Mouse (Mus musculus) kidney, postnatal 0 days (tissue): Measurements from ENCODE around the gene Hspa2. TPM values are rescaled to one million over a fixed set of nuclear protein-coding genes. Genes with fewer than 3 reads are reported as not detected.

Source experiments
- ATAC-seq: fragments of 200-750 bp; cut with Nextera tagmentation; replicated peaks from 2 replicates; pipeline ENCODE4 v1.8.0; 2017; ENCODE audit warnings: low read depth, moderate number of reproducible peaks, moderate TSS enrichment, moderate library complexity; ENCODE audit not compliant: low FRiP score
- DNase-seq: peaks from one replicate; pipeline ENCODE4 v3.0.0-alpha.2; 2016; ENCODE audit warnings: low spot score
- H3K27ac ChIP-seq: fragments of 300-500 bp; sonication (generic); 2 replicates; pipeline ENCODE4 v1.5.1; 2014; ENCODE audit warnings: mild to moderate bottlenecking
- H3K27me3 ChIP-seq: fragments of 300-500 bp; sonication (generic); 2 replicates; pipeline ENCODE4 v1.6.1; 2014; ENCODE audit warnings: low read length, mixed read lengths; ENCODE audit not compliant: insufficient read depth
- H3K36me3 ChIP-seq: fragments of 300-500 bp; sonication (generic); 2 replicates; pipeline ENCODE4 v1.6.1; 2014; ENCODE audit warnings: low read length, mixed read lengths; ENCODE audit not compliant: insufficient read depth
- H3K4me1 ChIP-seq: fragments of 300-500 bp; sonication (generic); replicated peaks from 2 replicates; pipeline ENCODE4 v1.6.1; 2014; ENCODE audit warnings: antibody characterized with exemption, low read length, mixed read lengths; ENCODE audit not compliant: insufficient read depth
- H3K4me2 ChIP-seq: fragments of 300-500 bp; sonication (generic); 2 replicates; pipeline ENCODE4 v1.6.1; 2014; ENCODE audit warnings: mild to moderate bottlenecking, low read length, moderate library complexity, mixed read lengths
- H3K4me3 ChIP-seq: fragments of 300-500 bp; sonication (generic); replicated peaks from 2 replicates; pipeline ENCODE4 v1.5.1; 2014; ENCODE audit warnings: low read depth, low read length
- H3K9ac ChIP-seq: fragments of 300-500 bp; sonication (generic); 2 replicates; pipeline ENCODE4 v1.6.1; 2014; ENCODE audit warnings: low read depth, low read length
- H3K9me3 ChIP-seq: fragments of 300-500 bp; sonication (generic); replicated peaks from 2 replicates; pipeline ENCODE4 v1.6.1; 2016; ENCODE audit warnings: low read length, inconsistent platforms, mixed read lengths
- CTCF ChIP-seq: IDR thresholded peaks from 2 replicates; pipeline ENCODE4 v1.5.1; 2016; ENCODE audit warnings: antibody characterized with exemption, low read depth, mild to moderate bottlenecking, moderate library complexity
- WGBS: fragments of 180-500 bp; shearing (Covaris S2); extraction: QIAGEN DNeasy Blood & Tissue Kit; methylation state at CpG from one replicate; pipeline ENCODE4 v1.1.7; 2014; 5-methylcytosine and 5-hydroxymethylcytosine counted together
- polyA plus RNA-seq: library from polyadenylated mRNA; unstranded; fragments of >200 nt; fragmentation: Nextera tagmentation; extraction: Ambion mirVana; gene quantifications from 2 replicates; pipeline ENCODE4 v1.2.1, GENCODE M21; 2015

Gene Hspa2
- polyA plus RNA-seq, 1 experiment from 2014 or later: 12.4 TPM

DNA sequence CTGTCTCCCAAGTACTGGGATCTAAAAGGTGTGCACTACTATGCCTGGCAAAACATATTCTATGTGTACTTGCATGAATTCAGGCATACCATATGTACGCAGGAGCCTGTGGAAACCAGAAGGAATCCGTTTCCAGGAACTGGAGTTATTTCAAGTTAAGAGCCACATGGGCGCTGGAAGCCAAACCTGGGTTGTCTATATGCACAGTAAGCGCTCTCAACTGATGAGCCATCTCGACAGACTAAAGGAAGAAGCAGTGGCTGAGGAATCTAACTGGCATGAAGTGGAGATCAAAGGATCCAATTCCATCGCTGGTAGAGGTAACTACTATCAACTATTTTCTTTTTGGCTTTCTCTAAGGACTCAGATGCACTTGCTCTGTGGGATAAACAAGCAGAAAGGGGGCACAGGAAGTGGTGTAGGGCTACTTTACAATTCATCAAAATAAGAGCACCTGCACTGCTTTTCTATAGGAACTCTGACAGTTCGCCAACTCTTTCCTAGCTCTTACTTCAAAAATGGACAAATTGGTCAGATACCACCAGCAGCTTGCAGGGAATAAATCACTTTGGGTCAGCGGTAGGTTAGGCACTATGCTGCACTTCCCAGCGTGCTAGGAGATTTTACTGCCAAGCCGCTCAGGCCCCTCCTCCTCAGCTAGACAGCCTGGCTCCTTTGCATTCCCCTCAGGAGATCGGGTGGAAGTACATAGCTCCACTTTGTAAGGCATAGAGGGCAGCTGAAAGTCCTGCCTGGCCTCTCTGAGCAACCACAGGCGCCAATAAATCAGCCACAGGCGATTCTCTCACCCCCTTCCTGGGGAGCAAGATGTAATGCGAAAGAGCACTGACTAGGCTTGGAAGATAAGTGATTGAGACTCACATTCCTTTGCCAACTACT, 36.6 kb upstream of the Hspa2 start:
- peaks cover 23% of the 10 kb centered on the region for H3K4me1 ChIP-seq
- no peak for ATAC-seq
- no peaks in the 10 kb centered on the region for H3K9me3 ChIP-seq
- DNase-seq: peak; percentile 71
- peak overlapping the region; percentile 2; the same call in 1 of the 2 replicates for H3K4me3 ChIP-seq
- H3K27me3 ChIP-seq: no peaks in the 10 kb centered on the region
- no peak for TF ChIP-seq CTCF
- whole genome bisulfite sequencing: 12% methylated on average over 14 of the region's 14 CpGs
- peak overlapping the region; percentile 54 for H3K27ac ChIP-seq
- no peak overlapping the region for H3K9ac ChIP-seq
- H3K36me3 ChIP-seq: no peaks in the 10 kb centered on the region
- H3K4me2 ChIP-seq: peak overlapping the region; percentile 71

DNA sequence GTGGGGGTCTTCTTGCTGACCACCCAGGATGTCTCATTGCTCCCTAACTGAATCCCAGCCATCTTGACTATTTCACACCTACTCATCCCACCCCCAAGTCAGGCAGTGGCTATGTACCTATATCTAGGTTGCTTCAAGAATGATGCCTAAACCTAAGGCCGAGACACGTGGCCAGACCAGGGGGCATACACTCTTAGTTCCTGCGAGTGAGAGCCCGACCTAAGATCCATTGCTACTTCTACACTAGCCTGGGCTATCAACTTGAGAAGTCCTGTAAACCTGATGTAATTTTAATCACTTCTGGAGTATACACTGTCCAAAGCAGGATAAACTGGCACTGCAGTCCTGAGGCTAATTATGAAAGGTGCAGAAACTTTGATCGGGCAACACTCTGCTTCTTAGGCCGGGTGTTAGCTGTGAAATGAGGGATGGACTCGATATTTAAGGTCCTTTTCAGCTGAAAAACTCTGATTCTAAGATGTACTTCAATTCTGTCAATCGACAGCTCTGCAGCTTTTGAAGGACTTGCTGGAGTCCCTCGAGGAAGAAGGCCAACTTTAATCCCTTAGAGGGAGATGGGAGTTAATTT, 35.7 kb upstream of the Hspa2 start:
- Histone ChIP-seq H3K9ac (peak overlapping the region; percentile 99), H3K27ac (no peak overlapping the region), H3K4me3 (peak overlapping the region; percentile 95), H3K9me3 (no peaks in the 10 kb centered on the region), H3K4me1 (peaks cover 24% of the 10 kb centered on the region), H3K27me3 (no peaks in the 10 kb centered on the region), H3K36me3 (no peaks in the 10 kb centered on the region), H3K4me2 (peak overlapping the region; percentile 71)
- 10% methylated on average over 9 of the region's 9 CpGs for WGBS
- DNase-seq: no peak
- no peak for ATAC-seq
- no peak for TF ChIP-seq CTCF

DNA sequence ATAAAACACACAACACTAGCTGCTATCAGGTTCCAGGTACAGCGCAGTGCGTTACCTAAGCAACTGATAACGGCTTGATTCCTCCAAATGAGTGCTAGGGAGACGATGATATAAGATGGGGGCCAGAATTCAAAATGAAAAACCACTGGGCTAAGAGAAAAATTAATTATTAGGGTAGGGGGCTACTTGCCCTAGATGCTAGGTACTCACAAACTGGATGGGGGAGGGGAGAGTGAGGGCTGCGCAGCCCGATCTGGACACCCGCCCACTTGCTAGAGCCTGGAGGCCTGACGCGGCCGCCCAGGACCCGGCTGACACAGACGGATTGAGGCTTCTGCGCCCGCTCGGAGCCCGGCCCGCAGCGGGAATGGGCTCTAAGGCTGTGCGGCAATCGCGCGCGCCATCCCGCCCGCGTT, 35.2 kb upstream of the Hspa2 start:
- no peak for TF ChIP-seq CTCF
- peak overlapping the region; percentile 99 for H3K9ac ChIP-seq
- no peaks in the 10 kb centered on the region for H3K36me3 ChIP-seq
- H3K4me1 ChIP-seq: peaks cover 24% of the 10 kb centered on the region
- peak; percentile 66 for DNase-seq
- H3K4me3 ChIP-seq: peak overlapping the region; percentile 95
- H3K27ac ChIP-seq: peak overlapping the region; percentile 100
- H3K9me3 ChIP-seq: no peaks in the 10 kb centered on the region
- H3K27me3 ChIP-seq: no peaks in the 10 kb centered on the region
- ATAC-seq: peak; percentile 12
- peak overlapping the region; percentile 71 for H3K4me2 ChIP-seq
- 1% methylated on average over 26 of the region's 26 CpGs for WGBS

DNA sequence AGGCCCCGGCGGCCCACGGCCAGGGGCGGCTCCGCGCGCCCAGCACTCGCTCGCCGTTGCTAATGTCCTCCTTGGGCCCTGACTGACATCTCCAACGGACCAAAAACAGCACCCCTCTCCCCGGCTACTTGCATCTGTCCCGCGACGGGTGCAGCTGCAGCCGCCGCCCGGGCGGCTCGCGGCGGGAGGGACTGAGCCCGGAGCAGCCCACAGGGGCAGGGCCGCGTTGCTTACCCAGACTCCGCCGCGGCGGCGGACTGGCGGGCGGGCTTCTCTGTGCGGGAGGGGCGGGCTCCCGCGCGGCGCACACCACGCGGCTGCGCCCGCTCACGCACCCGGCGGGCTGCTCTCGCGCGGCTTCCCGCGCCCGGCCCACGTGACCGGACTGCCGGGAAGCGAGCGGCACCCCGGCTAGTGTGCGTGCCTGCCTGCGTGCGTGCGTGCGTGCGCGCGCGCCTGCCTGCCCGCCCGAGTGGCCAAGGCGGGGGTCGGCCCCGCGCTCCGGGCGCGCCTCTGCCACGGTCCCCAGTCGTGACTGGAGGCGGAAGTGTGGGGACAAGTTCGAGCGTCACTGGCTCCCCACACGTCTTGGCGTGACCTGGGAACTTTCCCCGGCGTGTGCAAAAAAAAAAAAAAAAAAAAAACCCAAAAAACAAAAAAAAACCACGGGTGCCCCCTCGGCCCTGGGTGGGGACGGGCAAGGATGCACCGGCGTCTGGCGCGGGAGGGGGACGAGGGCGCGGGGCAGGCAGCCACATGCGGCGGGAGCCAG, 34.6 kb upstream of the Hspa2 start, which contains the start of gene Zbtb25:
Gene Zbtb25, minus strand, starts transcription at position 397 of the 772 bp plus-strand sequence.
- H3K9me3 ChIP-seq: no peaks in the 10 kb centered on the region
- peak; percentile 87 for DNase-seq
- H3K4me3 ChIP-seq: peak within 1 kb of the TSS; percentile 95
- no peaks in the 10 kb centered on the region for H3K36me3 ChIP-seq
- WGBS: 0% methylated on average over 73 of the region's 96 CpGs
- H3K4me2 ChIP-seq: peak within 1 kb of the TSS; percentile 71
- H3K9ac ChIP-seq: peak within 1 kb of the TSS; percentile 99
- TF ChIP-seq CTCF: no peak
- no peaks in the 10 kb centered on the region for H3K27me3 ChIP-seq
- ATAC-seq: peak; percentile 82
- H3K4me1 ChIP-seq: peaks cover 24% of the 10 kb centered on the region
- H3K27ac ChIP-seq: peak within 1 kb of the TSS; percentile 100

DNA sequence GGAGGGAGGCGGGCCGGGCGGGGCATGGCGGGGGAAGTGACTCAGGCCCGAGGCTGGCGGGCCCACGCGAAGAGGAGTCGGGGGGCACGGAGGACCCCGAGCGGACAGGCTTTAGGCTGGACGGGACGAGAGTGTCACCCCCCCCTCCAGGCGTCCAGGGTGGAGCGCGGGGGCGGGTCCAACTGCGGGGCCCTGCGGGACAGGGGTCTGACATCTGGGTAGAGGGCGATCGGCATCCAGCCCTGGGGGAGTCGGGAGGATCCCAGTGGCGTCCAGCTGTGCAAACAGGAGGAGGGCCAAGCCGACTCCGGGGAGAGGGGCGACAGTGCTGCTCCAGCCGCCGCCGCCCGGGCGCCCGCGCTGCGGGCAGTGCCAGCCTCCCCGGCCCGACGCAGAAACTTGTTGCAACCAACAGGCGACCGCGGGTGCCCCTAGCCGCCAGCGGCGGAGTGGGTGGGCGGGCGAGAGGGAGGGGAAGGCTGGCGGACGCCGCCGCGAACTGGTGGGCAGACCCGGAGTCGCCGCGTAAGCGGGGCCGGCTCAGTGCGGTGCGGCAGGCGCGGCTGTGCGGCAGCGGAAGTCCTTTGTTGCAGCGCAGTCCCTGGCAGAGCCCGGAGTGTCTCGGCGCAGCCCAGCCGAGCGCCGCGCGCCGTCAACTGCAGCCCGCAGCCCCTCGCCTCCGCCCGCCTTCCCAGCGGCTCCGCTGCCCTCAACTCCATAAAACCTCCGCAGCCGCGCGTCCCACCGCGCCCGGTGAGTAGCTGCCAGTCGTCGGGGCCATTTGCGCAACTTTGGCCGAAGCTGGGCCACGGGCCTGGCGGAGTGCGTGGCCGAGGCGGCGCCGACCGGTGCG, 33.8 kb upstream of the Hspa2 start, which contains the start of gene Zbtb1:
Gene Zbtb1, plus strand, starts transcription at position 289 of the 853 bp plus-strand sequence.
- H3K9ac ChIP-seq: peak within 1 kb of the TSS; percentile 99
- no peaks in the 10 kb centered on the region for H3K27me3 ChIP-seq
- DNase-seq: peak; percentile 82
- H3K4me3 ChIP-seq: peak within 1 kb of the TSS; percentile 95
- H3K36me3 ChIP-seq: no peaks in the 10 kb centered on the region
- no peaks in the 10 kb centered on the region for H3K9me3 ChIP-seq
- ATAC-seq: peak; percentile 66
- WGBS: under 1% methylated on average over 86 of the region's 99 CpGs
- peaks cover 24% of the 10 kb centered on the region for H3K4me1 ChIP-seq
- H3K27ac ChIP-seq: peak within 1 kb of the TSS; percentile 100
- H3K4me2 ChIP-seq: peak within 1 kb of the TSS; percentile 71
- TF ChIP-seq CTCF: no peak; the same call in 1 of the 2 replicates
